Mouse (Mus musculus): ENCODE results near the gene C2cd6. TPM values are rescaled to one million over a fixed set of nuclear protein-coding genes. Genes with fewer than 3 reads are reported as not detected.
A peak's percentile ranks its signal among the peaks of the same experiment; 100 is the strongest.

Gene C2cd6
- polyA plus RNA-seq (2015; fragmentation: Nextera tagmentation; extraction: Ambion mirVana) = not detected in 2 replicates

GRCm38 (mm10) chr1:59094705-59095104, at the start of gene C2cd6:
TSS of gene C2cd6 (minus strand) at chr1:59094900.
- H3K36me3 ChIP-seq = peaks cover 10% of the 10 kb centered on the region
- no peak within 1 kb of the TSS for H3K4me3 ChIP-seq
- no peak within 1 kb of the TSS for H3K9ac ChIP-seq
- H3K27ac ChIP-seq (replicated peaks) = no peak within 1 kb of the TSS
- H3K4me1 ChIP-seq (replicated peaks) = no peaks in the 10 kb centered on the region
- WGBS = 95% methylated on average over 19 of the region's 19 CpGs
- H3K9me3 ChIP-seq = no peaks in the 10 kb centered on the region
- H3K4me2 ChIP-seq = no peak within 1 kb of the TSS
- ATAC-seq (ENCODE audit: low FRiP score, low read depth) = no peak
- H3K27me3 ChIP-seq = no peaks in the 10 kb centered on the region

- ATAC-seq (ENCODE audit: low FRiP score, low read depth) = no peak
- Histone ChIP-seq H3K27ac (replicated peaks) (no peak overlapping the region), H3K27me3 (no peaks in the 10 kb centered on the region), H3K9me3 (no peaks in the 10 kb centered on the region), H3K36me3 (no peaks in the 10 kb centered on the region), H3K4me2 (no peak overlapping the region), H3K4me3 (no peak overlapping the region), H3K4me1 (replicated peaks) (no peaks in the 10 kb centered on the region), H3K9ac (no peak overlapping the region)
Measured at GRCm38 (mm10) chr1:59142809-59143208, 48.1 kb upstream of the C2cd6 start.

- Histone ChIP-seq H3K9me3 (no peaks in the 10 kb centered on the region), H3K9ac (no peak overlapping the region), H3K27ac (replicated peaks) (no peak overlapping the region), H3K4me3 (no peak overlapping the region), H3K27me3 (no peaks in the 10 kb centered on the region), H3K36me3 (no peaks in the 10 kb centered on the region), H3K4me2 (no peak overlapping the region), H3K4me1 (replicated peaks) (no peaks in the 10 kb centered on the region)
- ATAC-seq (ENCODE audit: low FRiP score, low read depth) = no peak
- WGBS = 85% methylated on average over 5 of the region's 5 CpGs
Measured at GRCm38 (mm10) chr1:59134419-59134818, 39.7 kb upstream of the C2cd6 start.

- Histone ChIP-seq H3K4me3 (no peak overlapping the region), H3K9me3 (no peaks in the 10 kb centered on the region), H3K9ac (no peak overlapping the region), H3K27ac (replicated peaks) (no peak overlapping the region), H3K36me3 (no peaks in the 10 kb centered on the region), H3K4me2 (no peak overlapping the region), H3K4me1 (replicated peaks) (no peaks in the 10 kb centered on the region), H3K27me3 (no peaks in the 10 kb centered on the region)
- no peak for ATAC-seq (ENCODE audit: low FRiP score, low read depth)
- WGBS = 79% methylated on average over 7 of the region's 7 CpGs
Measured at GRCm38 (mm10) chr1:59128879-59129278, 34.2 kb upstream of the C2cd6 start.

- Histone ChIP-seq H3K27ac (replicated peaks) (no peak overlapping the region), H3K9ac (no peak overlapping the region), H3K36me3 (no peaks in the 10 kb centered on the region), H3K4me2 (no peak overlapping the region), H3K4me1 (replicated peaks) (0 out of 2 replicates have a peak, but pooled peaks cover 6% of the 10 kb centered on the region), H3K27me3 (no peaks in the 10 kb centered on the region), H3K4me3 (no peak overlapping the region), H3K9me3 (no peaks in the 10 kb centered on the region)
- ATAC-seq (ENCODE audit: low FRiP score, low read depth) = no peak
- 77% methylated on average over 5 of the region's 5 CpGs for WGBS
Measured at GRCm38 (mm10) chr1:59125558-59125957, 30.9 kb upstream of the C2cd6 start.

GRCm38 (mm10) chr1:59119720-59120457, 25.2 kb upstream of the C2cd6 start, which contains the start of gene Tmem237:
TSS of gene Tmem237 (minus strand) at chr1:59120408.
- Histone ChIP-seq H3K4me1 (replicated peaks) (peaks cover 20% of the 10 kb centered on the region), H3K27ac (replicated peaks) (peak within 1 kb of the TSS; percentile 95), H3K4me3 (peak within 1 kb of the TSS; percentile 71), H3K9ac (peak within 1 kb of the TSS; percentile 99), H3K36me3 (peaks cover 4% of the 10 kb centered on the region; the same call in 1 of the 2 replicates), H3K4me2 (peak within 1 kb of the TSS; percentile 92), H3K9me3 (no peaks in the 10 kb centered on the region), H3K27me3 (no peaks in the 10 kb centered on the region)
- peak; percentile 99 for ATAC-seq (ENCODE audit: low FRiP score, low read depth)
- WGBS = under 1% methylated on average over 74 of the region's 74 CpGs

GRCm38 (mm10) chr1:59110524-59110923, 15.8 kb upstream of the C2cd6 start:
- no peak for ATAC-seq (ENCODE audit: low FRiP score, low read depth)
- H3K9me3 ChIP-seq = no peaks in the 10 kb centered on the region
- WGBS = 89% methylated on average over 8 of the region's 8 CpGs
- H3K4me3 ChIP-seq = no peak overlapping the region
- no peak overlapping the region for H3K9ac ChIP-seq
- peaks cover 63% of the 10 kb centered on the region for H3K36me3 ChIP-seq
- no peak overlapping the region for H3K4me2 ChIP-seq
- H3K4me1 ChIP-seq (replicated peaks) = no peaks in the 10 kb centered on the region
- H3K27ac ChIP-seq (replicated peaks) = no peak overlapping the region
- no peaks in the 10 kb centered on the region for H3K27me3 ChIP-seq

- Histone ChIP-seq H3K4me1 (replicated peaks) (no peaks in the 10 kb centered on the region), H3K9me3 (no peaks in the 10 kb centered on the region), H3K27me3 (no peaks in the 10 kb centered on the region), H3K4me3 (no peak overlapping the region), H3K36me3 (peaks cover 45% of the 10 kb centered on the region), H3K4me2 (no peak overlapping the region), H3K9ac (no peak overlapping the region), H3K27ac (replicated peaks) (no peak overlapping the region)
- ATAC-seq (ENCODE audit: low FRiP score, low read depth) = no peak
- 96% methylated on average over 6 of the region's 6 CpGs for WGBS
Measured at GRCm38 (mm10) chr1:59102071-59102470, 7.4 kb upstream of the C2cd6 start.

GRCm38 (mm10) chr1:59101020-59101419, 6.3 kb upstream of the C2cd6 start:
- Histone ChIP-seq H3K4me1 (replicated peaks) (no peaks in the 10 kb centered on the region), H3K4me3 (no peak overlapping the region), H3K27ac (replicated peaks) (no peak overlapping the region), H3K27me3 (no peaks in the 10 kb centered on the region), H3K36me3 (peaks cover 37% of the 10 kb centered on the region), H3K9me3 (no peaks in the 10 kb centered on the region), H3K4me2 (no peak overlapping the region), H3K9ac (no peak overlapping the region)
- ATAC-seq (ENCODE audit: low FRiP score, low read depth) = no peak
- WGBS = 91% methylated on average over 5 of the region's 5 CpGs

GRCm38 (mm10) chr1:59070867-59071266, 23.8 kb downstream of the C2cd6 start:
- no peak overlapping the region for H3K9ac ChIP-seq
- no peak overlapping the region for H3K4me2 ChIP-seq
- no peak overlapping the region for H3K27ac ChIP-seq (replicated peaks)
- H3K4me1 ChIP-seq (replicated peaks) = no peaks in the 10 kb centered on the region
- ATAC-seq (ENCODE audit: low FRiP score, low read depth) = no peak
- no peaks in the 10 kb centered on the region for H3K9me3 ChIP-seq
- no peaks in the 10 kb centered on the region for H3K36me3 ChIP-seq
- 52% methylated on average over 3 of the region's 3 CpGs for WGBS
- H3K4me3 ChIP-seq = no peak overlapping the region
- no peaks in the 10 kb centered on the region for H3K27me3 ChIP-seq

- ATAC-seq (ENCODE audit: low FRiP score, low read depth) = no peak
- no peaks in the 10 kb centered on the region for H3K9me3 ChIP-seq
- H3K9ac ChIP-seq = no peak overlapping the region
- no peaks in the 10 kb centered on the region for H3K36me3 ChIP-seq
- 16% methylated on average over 3 of the region's 3 CpGs for WGBS
- no peaks in the 10 kb centered on the region for H3K27me3 ChIP-seq
- H3K27ac ChIP-seq (replicated peaks) = no peak overlapping the region
- no peak overlapping the region for H3K4me2 ChIP-seq
- no peak overlapping the region for H3K4me3 ChIP-seq
- H3K4me1 ChIP-seq (replicated peaks) = no peaks in the 10 kb centered on the region
Measured at GRCm38 (mm10) chr1:59067976-59068375, 26.7 kb downstream of the C2cd6 start.

- no peak overlapping the region for H3K9ac ChIP-seq
- H3K4me3 ChIP-seq = no peak overlapping the region
- no peaks in the 10 kb centered on the region for H3K9me3 ChIP-seq
- no peak for ATAC-seq (ENCODE audit: low FRiP score, low read depth)
- no peaks in the 10 kb centered on the region for H3K36me3 ChIP-seq
- no peaks in the 10 kb centered on the region for H3K4me1 ChIP-seq (replicated peaks)
- WGBS = 70% methylated on average over 3 of the region's 3 CpGs
- no peak overlapping the region for H3K4me2 ChIP-seq
- H3K27ac ChIP-seq (replicated peaks) = no peak overlapping the region
- no peaks in the 10 kb centered on the region for H3K27me3 ChIP-seq
Measured at GRCm38 (mm10) chr1:59063697-59064096, 31.0 kb downstream of the C2cd6 start.

GRCm38 (mm10) chr1:59056955-59057354, 37.7 kb downstream of the C2cd6 start:
- no peaks in the 10 kb centered on the region for H3K9me3 ChIP-seq
- no peak overlapping the region for H3K27ac ChIP-seq (replicated peaks)
- no peak overlapping the region for H3K4me2 ChIP-seq
- H3K4me1 ChIP-seq (replicated peaks) = no peaks in the 10 kb centered on the region
- H3K27me3 ChIP-seq = no peaks in the 10 kb centered on the region
- no peaks in the 10 kb centered on the region for H3K36me3 ChIP-seq
- H3K9ac ChIP-seq = no peak overlapping the region
- WGBS = 73% methylated on average over 2 of the region's 2 CpGs
- no peak overlapping the region for H3K4me3 ChIP-seq
- no peak for ATAC-seq (ENCODE audit: low FRiP score, low read depth)
